Mouse (Mus musculus) neural tube, embryonic 13.5 days (tissue): ENCODE data around the gene Mki67. TPM values are rescaled to one million over a fixed set of nuclear protein-coding genes. Genes with fewer than 3 reads are reported as not detected.
A peak's percentile ranks its signal among the peaks of the same experiment; 100 is the strongest.
"Not testable (repeated sequence)": the region's sequence is repeated elsewhere in the genome, so short reads cannot be mapped to it uniquely, and the experiment has no call there.

ENCODE experiments used
- ATAC-seq: fragments of 200-750 bp; cut with Nextera tagmentation; 2 replicates; pipeline ENCODE4 v1.8.0; 2017; ENCODE audit warnings: low read depth, mild to moderate bottlenecking, moderate TSS enrichment, moderate library complexity
- H3K27ac ChIP-seq: fragments of 300-500 bp; sonication (generic); replicated peaks from 2 replicates; pipeline ENCODE4 v1.5.1; 2015; ENCODE audit warnings: moderate library complexity, mild to moderate bottlenecking, inconsistent platforms
- H3K27me3 ChIP-seq: fragments of 300-500 bp; sonication (generic); 2 replicates; pipeline ENCODE4 v1.6.1; 2015; ENCODE audit warnings: mild to moderate bottlenecking, inconsistent platforms
- H3K36me3 ChIP-seq: fragments of 300-500 bp; sonication (generic); 2 replicates; pipeline ENCODE4 v1.6.1; 2015; ENCODE audit warnings: mild to moderate bottlenecking, inconsistent platforms
- H3K4me1 ChIP-seq: fragments of 300-500 bp; sonication (generic); replicated peaks from 2 replicates; pipeline ENCODE4 v1.6.1; 2015; ENCODE audit warnings: inconsistent platforms
- H3K4me2 ChIP-seq: fragments of 300-500 bp; sonication (generic); 2 replicates; pipeline ENCODE4 v1.6.1; 2015; ENCODE audit warnings: inconsistent platforms, mild to moderate bottlenecking, moderate library complexity
- H3K4me3 ChIP-seq: fragments of 300-500 bp; sonication (generic); 2 replicates; pipeline ENCODE4 v1.5.1; 2015; ENCODE audit warnings: mild to moderate bottlenecking, inconsistent platforms
- H3K9ac ChIP-seq: fragments of 300-500 bp; sonication (generic); 2 replicates; pipeline ENCODE4 v1.6.1; 2015; ENCODE audit warnings: moderate library complexity, mild to moderate bottlenecking, inconsistent platforms
- H3K9me3 ChIP-seq: fragments of 300-500 bp; sonication (generic); 2 replicates; pipeline ENCODE4 v1.6.1; 2016; ENCODE audit warnings: inconsistent platforms
- WGBS: fragments of 180-500 bp; shearing (Covaris S2); methylation state at CpG from one replicate; pipeline ENCODE4 v1.1.7; 2015; 5-methylcytosine and 5-hydroxymethylcytosine counted together
- polyA plus RNA-seq: library from polyadenylated mRNA; unstranded; fragments of >200 nt; fragmentation: Nextera tagmentation; extraction: Ambion mirVana; gene quantifications from 2 replicates; pipeline ENCODE4 v1.2.1, GENCODE M21; 2015

The Mki67 gene
- polyA plus RNA-seq, 1 experiment from 2014 or later = 5.9 TPM

- Histone ChIP-seq H3K4me3 (no peak overlapping the region), H3K4me1 (no peaks in the 10 kb centered on the region), H3K9ac (no peak overlapping the region), H3K9me3 (no peaks in the 10 kb centered on the region), H3K27ac (no peak overlapping the region), H3K27me3 (no peaks in the 10 kb centered on the region), H3K36me3 (peaks cover 45% of the 10 kb centered on the region), H3K4me2 (no peak overlapping the region)
- WGBS = 93% methylated on average over 4 of the region's 4 CpGs
- no peak for ATAC-seq
Measured at GRCm38 (mm10) chr7:135694130-135694529, 22.0 kb downstream of the Mki67 start.

GRCm38 (mm10) chr7:135691941-135692340 lies 24.2 kb downstream of the Mki67 start:
- Histone ChIP-seq H3K36me3 (peaks cover 38% of the 10 kb centered on the region), H3K9ac (no peak overlapping the region), H3K4me3 (no peak overlapping the region), H3K4me2 (no peak overlapping the region), H3K27ac (no peak overlapping the region), H3K9me3 (no peaks in the 10 kb centered on the region), H3K4me1 (no peaks in the 10 kb centered on the region), H3K27me3 (no peaks in the 10 kb centered on the region)
- ATAC-seq = no peak
- 97% methylated on average over 5 of the region's 5 CpGs for WGBS

- no peaks in the 10 kb centered on the region for H3K27me3 ChIP-seq
- no peak overlapping the region for H3K4me3 ChIP-seq
Measured at GRCm38 (mm10) chr7:135689396-135689795, 26.8 kb downstream of the Mki67 start.

GRCm38 (mm10) chr7:135684938-135685337 lies 31.2 kb downstream of the Mki67 start:
- H3K27me3 ChIP-seq = no peaks in the 10 kb centered on the region
- H3K36me3 ChIP-seq = peaks cover 3% of the 10 kb centered on the region; the same call in 1 of the 2 replicates
- no peak overlapping the region for H3K4me3 ChIP-seq
- no peaks in the 10 kb centered on the region for H3K4me1 ChIP-seq
- H3K27ac ChIP-seq = no peak overlapping the region
- ATAC-seq = no peak
- H3K9ac ChIP-seq = no peak overlapping the region
- WGBS = 82% methylated on average over 7 of the region's 7 CpGs
- no peaks in the 10 kb centered on the region for H3K9me3 ChIP-seq
- no peak overlapping the region for H3K4me2 ChIP-seq

More at GRCm38 (mm10) chr7:135689396-135689795, 26.8 kb downstream of the Mki67 start:
- no peak for ATAC-seq
- WGBS = 94% methylated on average over 7 of the region's 7 CpGs
- no peaks in the 10 kb centered on the region for H3K4me1 ChIP-seq
- H3K36me3 ChIP-seq = peaks cover 21% of the 10 kb centered on the region; the same call in 1 of the 2 replicates
- H3K4me2 ChIP-seq = no peak overlapping the region
- no peak overlapping the region for H3K9ac ChIP-seq
- no peaks in the 10 kb centered on the region for H3K9me3 ChIP-seq
- no peak overlapping the region for H3K27ac ChIP-seq

GRCm38 (mm10) chr7:135684098-135684497 lies 32.1 kb downstream of the Mki67 start:
- H3K27me3 ChIP-seq, ATAC-seq, H3K9ac ChIP-seq, H3K9me3 ChIP-seq, H3K4me1 ChIP-seq, H3K36me3 ChIP-seq, H3K27ac ChIP-seq, H3K4me3 ChIP-seq, H3K4me2 ChIP-seq: not testable (repeated sequence)
- 72% methylated on average over 4 of the region's 4 CpGs for WGBS

- no peak overlapping the region for H3K4me3 ChIP-seq
- WGBS = 67% methylated on average over 5 of the region's 5 CpGs
- no peaks in the 10 kb centered on the region for H3K4me1 ChIP-seq
- H3K36me3 ChIP-seq = no peaks in the 10 kb centered on the region
- no peak for ATAC-seq
- H3K4me2 ChIP-seq = no peak overlapping the region
- H3K9ac ChIP-seq = no peak overlapping the region
- no peaks in the 10 kb centered on the region for H3K27me3 ChIP-seq
- no peak overlapping the region for H3K27ac ChIP-seq
- no peaks in the 10 kb centered on the region for H3K9me3 ChIP-seq
Measured at GRCm38 (mm10) chr7:135680334-135680733, 35.8 kb downstream of the Mki67 start.

GRCm38 (mm10) chr7:135676722-135677121 lies 39.4 kb downstream of the Mki67 start:
- no peak overlapping the region for H3K27ac ChIP-seq
- H3K27me3 ChIP-seq = no peaks in the 10 kb centered on the region
- no peak overlapping the region for H3K9ac ChIP-seq
- no peak overlapping the region for H3K4me2 ChIP-seq
- WGBS = 86% methylated on average over 8 of the region's 8 CpGs
- no peak overlapping the region for H3K4me3 ChIP-seq
- no peaks in the 10 kb centered on the region for H3K4me1 ChIP-seq
- no peak for ATAC-seq
- H3K9me3 ChIP-seq = no peaks in the 10 kb centered on the region
- no peaks in the 10 kb centered on the region for H3K36me3 ChIP-seq

- Histone ChIP-seq H3K4me3 (no peak overlapping the region), H3K9me3 (no peaks in the 10 kb centered on the region), H3K9ac (no peak overlapping the region), H3K27me3 (no peaks in the 10 kb centered on the region), H3K4me1 (no peaks in the 10 kb centered on the region), H3K36me3 (no peaks in the 10 kb centered on the region), H3K27ac (no peak overlapping the region), H3K4me2 (no peak overlapping the region)
- no peak for ATAC-seq
- WGBS = 57% methylated on average over 3 of the region's 3 CpGs
Measured at GRCm38 (mm10) chr7:135673576-135673975, 42.6 kb downstream of the Mki67 start.

- WGBS = 39% methylated on average over 16 of the region's 16 CpGs
Measured at GRCm38 (mm10) chr7:135668852-135669739, 47.1 kb downstream of the Mki67 start.

GRCm38 (mm10) chr7:135666314-135666713 lies 49.8 kb downstream of the Mki67 start:
- Histone ChIP-seq H3K36me3 (no peaks in the 10 kb centered on the region), H3K4me1 (no peaks in the 10 kb centered on the region), H3K9ac (no peak overlapping the region), H3K4me3 (no peak overlapping the region), H3K27ac (no peak overlapping the region), H3K27me3 (no peaks in the 10 kb centered on the region), H3K4me2 (no peak overlapping the region), H3K9me3 (no peaks in the 10 kb centered on the region)
- no peak for ATAC-seq
- WGBS = 83% methylated on average over 2 of the region's 2 CpGs

More at GRCm38 (mm10) chr7:135668852-135669739, 47.1 kb downstream of the Mki67 start:
- Histone ChIP-seq H3K36me3 (no peaks in the 10 kb centered on the region), H3K9me3 (no peaks in the 10 kb centered on the region), H3K4me1 (no peaks in the 10 kb centered on the region), H3K27me3 (no peaks in the 10 kb centered on the region), H3K27ac (no peak overlapping the region), H3K9ac (no peak overlapping the region), H3K4me2 (no peak overlapping the region), H3K4me3 (no peak overlapping the region)
- peak; percentile 61; the same call in 1 of the 2 replicates for ATAC-seq

- Histone ChIP-seq H3K4me1 (no peaks in the 10 kb centered on the region), H3K36me3 (no peaks in the 10 kb centered on the region), H3K27ac (no peak overlapping the region), H3K9me3 (no peaks in the 10 kb centered on the region), H3K4me2 (no peak overlapping the region), H3K4me3 (no peak overlapping the region), H3K9ac (no peak overlapping the region), H3K27me3 (no peaks in the 10 kb centered on the region)
- 84% methylated on average over 7 of the region's 7 CpGs for WGBS
- no peak for ATAC-seq
Measured at GRCm38 (mm10) chr7:135664211-135664610, 52.0 kb downstream of the Mki67 start.

- Histone ChIP-seq H3K9ac (no peak overlapping the region), H3K36me3 (no peaks in the 10 kb centered on the region), H3K27me3 (no peaks in the 10 kb centered on the region), H3K4me3 (no peak overlapping the region), H3K9me3 (no peaks in the 10 kb centered on the region), H3K27ac (no peak overlapping the region), H3K4me2 (no peak overlapping the region), H3K4me1 (no peaks in the 10 kb centered on the region)
- no peak for ATAC-seq
Measured at GRCm38 (mm10) chr7:135660314-135660713, 55.8 kb downstream of the Mki67 start.
